8 mouse cellular contexts compared by ENCODE assay signal in the genomic region with DNA sequence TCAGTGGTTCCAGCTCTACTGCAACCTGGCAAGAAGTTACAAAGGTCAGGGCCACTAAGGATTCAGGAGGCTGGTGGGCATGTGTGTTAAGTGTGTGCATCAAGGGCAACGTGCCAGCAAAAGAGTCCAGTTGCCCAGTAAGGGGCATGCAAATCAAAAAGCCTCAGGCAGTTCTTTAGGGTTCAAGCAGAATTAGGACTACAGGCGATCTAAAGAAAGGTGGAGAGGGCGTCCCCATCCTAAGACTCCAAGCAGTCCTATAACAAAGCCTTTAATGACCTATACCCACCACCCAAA. TPM values are rescaled to one million over a fixed set of nuclear protein-coding genes. Genes with fewer than 3 reads are reported as not detected.
DNase-seq lines count a peak whose midpoint lies in the region; ATAC-seq and TF ChIP-seq lines count a peak whose summit lies in the region.

No protein-coding gene starts in this region.

- TF ChIP-seq CTCF in cerebellum, adult 2 months (IDR thresholded peaks at IDR 0.05; ENCODE audit: borderline replicate concordance, insufficient read depth, low read depth, low read length), result no peak
- no peak for TF ChIP-seq CTCF in liver, embryonic 14.5 days (IDR thresholded peaks at IDR 0.05; ENCODE audit: low read depth)

- H3K4me3 ChIP-seq in heart, embryonic 11.5 days (ENCODE audit: low read depth, low read length), result peak overlapping the region; percentile 76
- peak overlapping the region; percentile 68 for H3K4me3 ChIP-seq in cerebellum, adult 2 months (replicated peaks; ENCODE audit: insufficient read depth, low read depth, low read length)
- H3K4me3 ChIP-seq in hindbrain, embryonic 15.5 days, result peak overlapping the region; percentile 68
- peak overlapping the region; percentile 61 to 93 for H3K4me3 ChIP-seq in liver, embryonic 14.5 days (ENCODE audit: insufficient read depth in 1 of 2, low read depth in 2 of 2, low read length in 2 of 2)

- H3K27me3 ChIP-seq in heart, embryonic 11.5 days (ENCODE audit: control insufficient read depth, insufficient read depth, low read length), result no peaks in the 10 kb centered on the region
- no peaks in the 10 kb centered on the region for H3K27me3 ChIP-seq in cerebellum, adult 2 months (ENCODE audit: control insufficient read depth, insufficient read depth, low read length)
- H3K27me3 ChIP-seq in hindbrain, embryonic 15.5 days, result no peaks in the 10 kb centered on the region
- H3K27me3 ChIP-seq in liver, embryonic 14.5 days (ENCODE audit: control insufficient read depth, insufficient read depth, low read length), result no peaks in the 10 kb centered on the region

- H3K9me3 ChIP-seq in heart, embryonic 11.5 days (replicated peaks; ENCODE audit: control insufficient read depth, low read length), result no peaks in the 10 kb centered on the region
- no peaks in the 10 kb centered on the region for H3K9me3 ChIP-seq in hindbrain, embryonic 15.5 days
- H3K9me3 ChIP-seq in liver, embryonic 14.5 days (ENCODE audit: control insufficient read depth, low read length), result no peaks in the 10 kb centered on the region

- TF ChIP-seq EP300 in liver, embryonic 14.5 days (IDR thresholded peaks at IDR 0.05; ENCODE audit: low read depth), result no peak

- H3K4me2 ChIP-seq in heart, embryonic 11.5 days, result peak overlapping the region; percentile 76
- H3K4me2 ChIP-seq in hindbrain, embryonic 15.5 days, result peak overlapping the region; percentile 89
- peak overlapping the region; percentile 97 for H3K4me2 ChIP-seq in liver, embryonic 14.5 days (ENCODE audit: low read depth)

- H3K36me3 ChIP-seq in heart, embryonic 11.5 days (ENCODE audit: control insufficient read depth, insufficient read depth, low read length), result peaks cover 37% of the 10 kb centered on the region
- peaks cover 45% of the 10 kb centered on the region for H3K36me3 ChIP-seq in hindbrain, embryonic 15.5 days
- peaks cover 31% of the 10 kb centered on the region for H3K36me3 ChIP-seq in liver, embryonic 14.5 days (replicated peaks; ENCODE audit: control insufficient read depth, insufficient read depth, low read depth)

- TF ChIP-seq POLR2A in cerebellum, adult 2 months (IDR thresholded peaks at IDR 0.05; ENCODE audit: borderline replicate concordance, insufficient read depth, low read length), result no peak

- DNase-seq in heart, adult 11 months, result no peak
- DNase-seq in cerebellum, adult 2 months, result peak in 1 of 2 experiments; percentile 50
- DNase-seq in liver, embryonic 14.5 days (ENCODE audit: low read depth in 3 of 3, low spot score in 3 of 3), result no peak
- no peak for DNase-seq in T-cell, adult 2 months (ENCODE audit: low spot score)
- no peak for DNase-seq in ovary, adult 18-20 months (ENCODE audit: low spot score)
- DNase-seq in spleen, postnatal 4 days (ENCODE audit: low spot score in 2 of 2), result no peak

- peaks cover 30% of the 10 kb centered on the region for H3K4me1 ChIP-seq in heart, embryonic 11.5 days (ENCODE audit: control insufficient read depth, insufficient read depth, low read length)
- H3K4me1 ChIP-seq in cerebellum, adult 2 months (ENCODE audit: control insufficient read depth, insufficient read depth, low read length), result peaks cover 15% of the 10 kb centered on the region
- peaks cover 41% of the 10 kb centered on the region for H3K4me1 ChIP-seq in hindbrain, embryonic 15.5 days (replicated peaks)
- H3K4me1 ChIP-seq in liver, embryonic 14.5 days (replicated peaks; ENCODE audit: control insufficient read depth in 2 of 2, insufficient read depth in 2 of 2, low read length in 1 of 2), result peaks cover 30 to 41% of the 10 kb centered on the region in 2 experiments

- ATAC-seq in heart, embryonic 11.5 days (replicated peaks; ENCODE audit: insufficient number of reproducible peaks, low FRiP score, low TSS enrichment), result no peak
- no peak; the same call in 1 of the 2 replicates for ATAC-seq in hindbrain, embryonic 15.5 days (ENCODE audit: low FRiP score, low read depth)
- no peak for ATAC-seq in liver, embryonic 14.5 days (ENCODE audit: insufficient read depth)

- WGBS in heart, embryonic 11.5 days (ENCODE audit: insufficient replicate concordance), result 31% methylated on average over 3 of the region's 3 CpGs
- 6% methylated on average over 3 of the region's 3 CpGs for WGBS in cerebellum, adult 2 months
- 20% methylated on average over 3 of the region's 3 CpGs for WGBS in hindbrain, embryonic 15.5 days
- WGBS in liver, embryonic 14.5 days (ENCODE audit: insufficient replicate concordance), result 17% methylated on average over 3 of the region's 3 CpGs

- peak overlapping the region; percentile 88 for H3K9ac ChIP-seq in heart, embryonic 11.5 days (ENCODE audit: low read depth, low read length)
- peak overlapping the region; percentile 96 for H3K9ac ChIP-seq in hindbrain, embryonic 15.5 days
- H3K9ac ChIP-seq in liver, embryonic 14.5 days (replicated peaks), result peak overlapping the region; percentile 79

- H3K27ac ChIP-seq in heart, embryonic 11.5 days (ENCODE audit: low read depth, low read length), result peak overlapping the region; percentile 90
- H3K27ac ChIP-seq in cerebellum, adult 2 months (ENCODE audit: insufficient read depth, low read length), result peak overlapping the region; percentile 88
- peak overlapping the region; percentile 92 for H3K27ac ChIP-seq in hindbrain, embryonic 15.5 days (replicated peaks)
- peak overlapping the region; percentile 53 for H3K27ac ChIP-seq in liver, embryonic 14.5 days

RNA-seq across cellular contexts. Expression of a gene that starts 0.8 kb away (rescaled TPM):
- polyA plus RNA-seq in heart, embryonic 11.5 days (2014; fragmentation: Nextera tagmentation; extraction: Ambion mirVana), result 66.8 and 76.9 TPM in 2 replicates
- 143 and 152 TPM in 2 replicates for polyA plus RNA-seq in cerebellum, adult 2 months (2012; rRNA removed)
- polyA plus RNA-seq in hindbrain, embryonic 15.5 days (2015; fragmentation: Nextera tagmentation; extraction: Ambion mirVana), result 94.8 and 109 TPM in 2 replicates
- polyA plus RNA-seq in liver, embryonic 14.5 days (2012; rRNA removed), result 47.7 and 48.4 TPM in 2 replicates
- polyA plus RNA-seq in liver, embryonic 14.5 days (2014; fragmentation: Nextera tagmentation; extraction: Ambion mirVana), result 56.0 and 66.9 TPM in 2 replicates

RNA-seq across cellular contexts. Expression of a gene that starts 1.1 kb away (rescaled TPM):
- 221 and 245 TPM in 2 replicates for polyA plus RNA-seq in heart, embryonic 11.5 days (2014; fragmentation: Nextera tagmentation; extraction: Ambion mirVana)
- 184 and 191 TPM in 2 replicates for polyA plus RNA-seq in cerebellum, adult 2 months (2012; rRNA removed)
- 167 and 176 TPM in 2 replicates for polyA plus RNA-seq in hindbrain, embryonic 15.5 days (2015; fragmentation: Nextera tagmentation; extraction: Ambion mirVana)
- 39.0 and 43.9 TPM in 2 replicates for polyA plus RNA-seq in liver, embryonic 14.5 days (2012; rRNA removed)
- polyA plus RNA-seq in liver, embryonic 14.5 days (2014; fragmentation: Nextera tagmentation; extraction: Ambion mirVana), result 60.8 and 67.8 TPM in 2 replicates

RNA-seq across cellular contexts. Expression of a gene that starts 7.3 kb away (rescaled TPM):
- polyA plus RNA-seq in heart, embryonic 11.5 days (2014; fragmentation: Nextera tagmentation; extraction: Ambion mirVana), result 2.6 and 5.4 TPM in 2 replicates
- polyA plus RNA-seq in cerebellum, adult 2 months (2012; rRNA removed), result not detected in 2 replicates
- polyA plus RNA-seq in hindbrain, embryonic 15.5 days (2015; fragmentation: Nextera tagmentation; extraction: Ambion mirVana), result 0.24 and 0.38 TPM in 2 replicates
- polyA plus RNA-seq in liver, embryonic 14.5 days (2012; rRNA removed), result 4.5 TPM in 2 replicates
- 7.6 and 9.1 TPM in 2 replicates for polyA plus RNA-seq in liver, embryonic 14.5 days (2014; fragmentation: Nextera tagmentation; extraction: Ambion mirVana)

RNA-seq across cellular contexts. Expression of a gene that starts 8.2 kb away (rescaled TPM):
- polyA plus RNA-seq in heart, embryonic 11.5 days (2014; fragmentation: Nextera tagmentation; extraction: Ambion mirVana), result 1,771 and 1,932 TPM in 2 replicates
- polyA plus RNA-seq in cerebellum, adult 2 months (2012; rRNA removed), result 289 and 305 TPM in 2 replicates
- 722 and 792 TPM in 2 replicates for polyA plus RNA-seq in hindbrain, embryonic 15.5 days (2015; fragmentation: Nextera tagmentation; extraction: Ambion mirVana)
- polyA plus RNA-seq in liver, embryonic 14.5 days (2012; rRNA removed), result 421 and 438 TPM in 2 replicates
- polyA plus RNA-seq in liver, embryonic 14.5 days (2014; fragmentation: Nextera tagmentation; extraction: Ambion mirVana), result 957 and 1,007 TPM in 2 replicates

RNA-seq across cellular contexts. Expression of a gene that starts 10.8 kb away (rescaled TPM):
- 272 and 313 TPM in 2 replicates for polyA plus RNA-seq in heart, embryonic 11.5 days (2014; fragmentation: Nextera tagmentation; extraction: Ambion mirVana)
- polyA plus RNA-seq in cerebellum, adult 2 months (2012; rRNA removed), result 35.0 and 35.9 TPM in 2 replicates
- polyA plus RNA-seq in hindbrain, embryonic 15.5 days (2015; fragmentation: Nextera tagmentation; extraction: Ambion mirVana), result 6.7 and 8.7 TPM in 2 replicates
- polyA plus RNA-seq in liver, embryonic 14.5 days (2012; rRNA removed), result 3.4 and 3.7 TPM in 2 replicates
- 3.6 and 3.9 TPM in 2 replicates for polyA plus RNA-seq in liver, embryonic 14.5 days (2014; fragmentation: Nextera tagmentation; extraction: Ambion mirVana)
